Mouse (Mus musculus) cerebellum, postnatal 4 days (tissue): ENCODE results near the gene Raver2.

Experiments used
- DNase-seq, 2 experiments: peaks; one replicate each; pipeline ENCODE4 v3.0.0; 2022; ENCODE audit warnings: low spot score in 2 of 2, mixed read lengths in 1 of 2

The Raver2 gene

DNA sequence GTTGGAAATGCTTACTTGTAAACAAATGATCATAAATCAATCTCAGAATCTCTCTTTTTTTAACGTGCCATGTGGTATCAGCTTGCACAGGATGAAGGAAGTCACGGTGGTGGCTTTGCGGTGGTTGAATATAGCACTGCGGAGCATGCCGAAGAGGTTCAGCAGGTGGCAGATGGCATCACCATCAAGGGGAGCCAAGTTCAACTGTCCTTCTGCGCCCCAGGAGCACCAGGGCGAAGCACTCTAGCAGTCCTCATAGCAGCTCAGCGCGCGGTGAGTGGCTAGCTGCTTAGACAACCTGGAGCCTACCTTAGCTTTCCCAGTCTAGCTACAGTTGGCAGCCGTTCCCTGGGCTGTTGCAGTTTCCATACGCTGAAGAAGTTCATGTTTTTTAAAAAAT lies 38.3 kb downstream of the Raver2 start:
- DNase-seq = no peak

DNA sequence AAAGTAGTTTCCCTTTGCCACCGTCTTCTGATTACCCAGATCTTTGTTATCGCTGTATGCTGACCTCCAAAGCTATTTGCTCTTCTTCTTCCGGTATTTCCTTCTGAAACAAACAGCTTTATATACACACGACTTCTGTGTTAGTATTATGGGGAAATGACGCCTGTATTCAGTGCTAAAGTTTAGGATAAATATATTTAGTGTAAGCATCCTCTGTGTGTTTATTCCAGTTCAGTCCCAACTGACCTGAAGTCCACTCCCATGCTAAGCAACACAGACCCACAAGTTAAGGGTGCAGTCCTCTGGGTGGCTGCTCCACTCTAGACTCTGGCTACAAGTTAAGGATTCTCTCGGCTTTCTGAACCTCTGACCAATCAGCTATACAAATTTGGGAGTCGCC lies 52.2 kb downstream of the Raver2 start:
- no peak for DNase-seq

DNA sequence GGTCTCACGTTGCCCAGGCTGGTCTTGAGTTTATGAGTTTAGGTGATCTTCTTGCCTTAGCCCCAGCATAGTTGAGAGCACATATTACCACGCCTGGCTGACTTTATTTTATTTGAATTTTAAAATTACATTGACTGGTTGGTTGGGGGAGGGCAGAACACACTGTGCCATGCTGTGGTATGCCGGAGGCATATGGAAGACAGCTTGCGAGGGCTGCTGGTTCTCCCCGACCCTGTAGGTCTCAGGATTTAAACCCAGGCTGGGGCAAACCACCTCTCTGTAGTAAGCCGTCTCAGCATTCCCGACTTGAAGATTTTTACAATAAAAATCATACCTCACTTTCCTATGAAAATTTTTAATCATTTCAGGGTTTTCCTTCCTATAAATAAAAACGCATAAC lies 66.2 kb downstream of the Raver2 start:
- DNase-seq = no peak

DNA sequence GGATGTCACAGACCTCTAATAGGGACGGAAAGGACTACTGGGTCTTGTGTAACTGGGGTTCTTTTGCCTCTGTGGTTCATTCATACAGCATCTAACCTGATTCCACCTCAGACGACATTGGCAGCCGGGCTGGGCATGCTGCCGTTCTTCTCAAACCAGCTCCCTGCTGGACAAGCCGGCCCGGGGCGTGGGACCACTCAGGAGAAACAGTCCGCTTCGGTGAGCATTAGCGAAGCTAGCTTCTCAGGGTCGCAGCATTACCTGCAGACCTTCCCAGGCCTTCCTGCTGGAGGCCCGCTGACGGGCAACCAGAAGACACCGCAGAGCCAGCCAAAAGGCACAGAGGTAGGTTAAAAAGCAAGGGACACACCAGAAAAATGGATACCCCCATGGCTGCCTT lies 67.1 kb downstream of the Raver2 start:
- DNase-seq = no peak

DNA sequence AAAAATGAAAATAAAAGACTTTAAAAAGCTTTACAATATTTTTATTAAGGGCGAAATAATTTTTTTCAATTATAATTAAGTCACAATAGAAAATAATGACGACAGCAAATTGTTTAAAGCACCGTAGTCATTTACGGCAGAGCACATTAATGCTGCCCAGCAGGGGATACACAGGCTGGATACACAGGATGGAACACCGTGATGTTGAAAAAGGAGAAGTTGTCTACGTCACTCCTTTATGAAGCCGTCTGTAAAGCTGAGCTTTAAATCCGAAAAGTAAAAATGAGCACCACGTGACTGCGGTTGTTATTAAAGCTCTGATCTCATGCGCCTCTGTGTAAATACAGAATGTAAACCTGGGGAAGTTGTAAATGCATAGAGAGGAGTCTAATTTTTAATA lies 69.2 kb downstream of the Raver2 start:
- no peak for DNase-seq

DNA sequence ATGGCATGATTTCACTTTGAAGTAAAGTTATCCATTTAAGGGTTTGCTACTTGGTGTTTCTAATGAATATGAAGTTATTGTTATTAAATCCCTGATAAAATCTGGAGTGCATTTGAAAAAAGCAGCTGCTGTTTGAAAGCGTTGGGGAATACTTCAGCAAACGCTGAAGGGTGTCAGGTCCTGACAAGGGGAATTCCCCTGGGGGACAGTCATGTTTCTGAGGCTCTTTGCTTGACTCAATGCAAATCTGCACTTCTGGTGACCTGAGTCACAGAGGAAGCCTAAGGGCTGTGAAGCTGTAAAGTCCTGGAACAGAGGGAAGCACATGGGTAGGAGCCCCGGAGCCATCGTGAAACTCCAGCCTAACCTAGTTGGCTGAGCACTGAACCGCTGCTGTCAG lies 73.0 kb downstream of the Raver2 start:
- DNase-seq = no peak

DNA sequence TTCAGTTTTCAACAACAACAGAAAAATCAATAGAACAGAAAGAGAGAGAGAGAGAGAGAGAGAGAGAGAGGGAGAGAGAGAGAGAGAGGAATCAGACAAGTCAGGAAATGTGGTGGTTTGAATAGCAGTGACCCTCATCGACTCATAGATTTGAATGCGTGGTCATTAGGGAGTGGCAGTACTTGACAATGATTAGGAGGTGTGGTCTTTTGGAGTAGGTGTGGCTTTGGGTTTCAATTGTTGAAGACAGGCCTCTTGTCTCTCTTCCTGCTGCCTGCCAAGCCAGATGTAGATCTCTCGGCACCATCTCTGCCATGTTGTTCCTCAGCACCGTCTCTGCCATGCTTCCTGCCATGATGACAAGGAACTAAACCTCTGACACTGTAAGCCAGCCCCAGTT lies 75.1 kb downstream of the Raver2 start:
- no peak for DNase-seq

DNA sequence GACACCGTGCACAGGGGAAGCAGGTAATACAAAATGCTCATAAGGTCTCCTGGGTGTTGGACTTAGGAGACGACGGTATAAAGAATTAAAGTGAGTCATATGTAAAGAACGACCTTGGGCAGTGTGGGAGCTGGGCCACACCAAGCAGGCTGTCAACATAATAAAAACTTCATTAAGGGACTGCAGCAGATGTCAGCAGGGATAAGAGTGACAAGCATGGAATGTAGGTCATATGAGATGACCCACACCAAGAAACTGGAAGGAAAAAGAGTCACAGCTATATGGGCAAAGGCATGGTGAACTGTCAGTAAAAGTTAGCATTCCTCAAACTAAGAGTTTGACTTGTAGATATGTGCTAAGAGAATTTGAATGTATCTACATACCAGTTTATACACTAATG lies 75.6 kb downstream of the Raver2 start:
- DNase-seq = no peak

DNA sequence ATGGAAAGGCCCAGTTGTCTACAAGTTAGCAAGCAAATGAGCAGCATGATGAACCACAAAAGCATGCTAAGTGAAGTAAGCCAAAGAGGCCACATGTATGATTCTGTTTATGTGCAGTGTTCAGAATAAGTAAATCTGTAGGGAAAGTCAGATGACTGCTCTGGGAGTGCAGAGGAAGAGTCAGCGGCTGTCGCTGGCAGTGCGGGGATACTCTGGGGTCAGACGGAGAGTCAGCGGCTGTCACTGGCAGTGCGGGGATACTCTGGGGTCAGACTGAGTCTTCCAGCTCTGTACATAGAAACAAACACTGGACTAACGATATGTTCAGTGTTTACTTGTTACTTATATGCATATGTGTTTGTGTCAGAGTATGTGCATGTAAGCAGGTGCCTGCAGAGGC lies 76.0 kb downstream of the Raver2 start:
- DNase-seq = no peak

DNA sequence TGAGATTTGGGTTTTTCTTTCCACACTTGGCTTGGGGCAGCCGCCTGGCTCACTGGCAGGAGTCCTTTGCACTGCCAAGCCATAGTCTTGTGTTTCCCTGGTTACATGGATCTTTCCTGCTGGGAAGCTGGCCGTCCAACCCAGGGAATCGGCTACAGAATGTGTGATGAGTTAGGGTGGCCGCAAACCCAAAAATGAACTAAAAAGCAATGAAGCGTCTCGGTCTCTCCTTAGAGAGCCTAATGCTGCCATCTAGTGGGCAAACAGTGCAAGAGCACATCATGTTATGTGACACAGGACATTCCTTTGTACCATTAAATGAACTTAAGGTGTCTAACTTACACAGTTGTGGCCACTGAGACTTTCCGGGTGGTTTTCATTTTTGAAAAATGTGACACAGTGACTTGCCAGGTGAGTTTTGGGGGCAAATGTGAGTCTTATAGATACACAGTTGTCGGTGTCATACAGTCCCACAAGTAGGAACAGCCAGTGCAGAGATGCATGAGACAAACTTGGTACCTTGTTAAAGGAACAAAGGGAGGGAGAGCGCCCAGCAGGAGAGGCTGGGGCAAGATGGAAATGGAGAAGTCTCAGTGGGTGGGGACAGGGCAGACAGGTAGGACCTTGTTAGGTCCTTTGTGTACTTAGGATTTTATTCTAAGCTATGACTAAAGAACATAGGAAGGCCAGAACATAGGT lies 77.4 kb downstream of the Raver2 start:
- DNase-seq = peak; percentile 56 to 83

DNA sequence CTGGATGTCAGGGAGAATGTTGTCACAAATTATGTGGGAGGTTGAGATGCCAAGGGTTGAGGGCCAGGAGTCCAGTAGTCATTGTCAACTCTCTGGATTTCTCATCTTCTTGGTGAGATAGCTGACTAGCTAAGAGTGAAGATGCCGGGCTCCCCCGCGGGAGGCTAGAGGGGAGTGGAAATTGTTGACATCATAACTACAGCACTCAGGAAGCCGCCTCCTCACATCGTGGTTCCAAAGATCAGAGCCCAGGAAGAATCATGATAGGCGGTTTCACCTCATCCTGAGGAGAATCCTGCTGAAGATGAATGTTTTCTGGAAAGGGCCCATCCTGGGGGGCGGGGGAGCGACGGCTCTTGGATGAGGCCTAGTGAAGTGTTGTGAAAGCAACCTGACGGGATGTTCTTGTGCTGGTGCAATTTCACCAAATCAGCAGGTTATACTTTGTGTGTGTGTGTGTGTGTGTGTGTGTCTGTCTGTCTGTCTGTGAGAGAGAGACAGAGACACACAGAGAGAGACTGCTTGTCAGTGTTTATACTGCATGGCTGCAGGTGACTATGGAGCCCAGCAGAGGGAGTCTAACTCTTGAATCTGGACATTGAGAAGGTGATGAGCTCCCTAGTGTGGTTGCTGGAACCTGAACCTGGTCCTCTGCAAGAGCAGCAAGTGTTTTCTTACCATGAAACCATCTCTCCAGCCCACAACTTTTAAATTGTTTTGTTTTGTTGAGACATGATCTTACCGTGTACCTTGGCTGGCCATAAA lies 78.3 kb downstream of the Raver2 start:
- DNase-seq = no peak

DNA sequence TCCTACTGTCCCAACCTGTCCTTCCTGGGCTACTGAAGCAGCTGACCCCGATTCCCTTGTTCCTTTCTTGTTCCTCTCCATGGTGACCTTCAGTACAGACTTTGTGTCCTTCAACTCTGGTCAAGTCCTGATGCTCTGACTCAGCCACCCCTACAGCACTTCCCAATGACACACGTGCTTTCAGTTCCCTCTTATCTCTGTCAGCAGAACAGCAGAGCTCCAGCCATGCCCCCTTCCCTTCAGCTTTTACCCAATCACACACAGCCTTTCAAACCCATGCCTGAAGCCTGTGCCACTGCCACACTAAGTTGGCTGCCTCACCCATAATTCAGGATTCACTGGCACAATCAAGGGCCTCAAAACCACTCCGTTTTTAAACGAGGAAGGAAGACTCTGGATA lies 86.8 kb downstream of the Raver2 start:
- DNase-seq = no peak

DNA sequence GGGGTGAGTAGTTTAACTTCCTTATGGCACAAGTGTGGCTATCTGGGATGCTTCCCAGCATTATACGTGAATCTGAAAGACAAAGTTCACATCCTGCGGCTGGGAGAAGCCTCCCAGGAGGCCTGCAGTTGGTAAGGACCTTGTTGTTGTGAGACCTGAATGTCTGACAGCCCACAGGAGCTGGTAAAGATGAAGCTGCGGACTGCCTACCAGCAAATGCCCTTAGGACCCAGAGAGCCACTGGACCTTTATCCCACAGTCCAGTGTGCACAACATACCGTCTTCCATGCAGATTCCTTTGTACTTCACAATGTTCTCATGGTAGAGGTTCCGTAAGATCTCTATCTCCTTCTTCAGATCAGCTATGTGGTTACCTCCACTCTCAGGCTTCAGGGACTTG lies 88.7 kb downstream of the Raver2 start:
- DNase-seq = no peak

DNA sequence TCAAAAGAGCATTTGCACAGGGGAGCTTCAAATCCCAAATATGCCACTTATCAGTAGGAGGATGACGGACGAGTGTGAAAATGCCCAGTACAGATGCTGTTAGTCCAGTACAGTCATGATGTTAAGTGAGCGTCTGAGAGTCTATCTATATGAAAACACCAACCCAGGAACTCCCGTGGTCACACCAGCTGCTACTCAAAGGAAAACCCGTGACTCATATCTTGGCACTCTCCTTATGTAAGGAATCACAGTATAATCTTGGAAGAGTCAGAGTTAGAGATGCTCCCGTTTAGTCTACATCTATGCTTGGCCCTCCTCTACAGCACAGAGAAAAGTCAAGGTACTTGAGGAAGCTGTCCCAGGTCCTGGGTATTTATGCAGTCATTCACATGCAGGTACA lies 89.5 kb downstream of the Raver2 start:
- no peak for DNase-seq

DNA sequence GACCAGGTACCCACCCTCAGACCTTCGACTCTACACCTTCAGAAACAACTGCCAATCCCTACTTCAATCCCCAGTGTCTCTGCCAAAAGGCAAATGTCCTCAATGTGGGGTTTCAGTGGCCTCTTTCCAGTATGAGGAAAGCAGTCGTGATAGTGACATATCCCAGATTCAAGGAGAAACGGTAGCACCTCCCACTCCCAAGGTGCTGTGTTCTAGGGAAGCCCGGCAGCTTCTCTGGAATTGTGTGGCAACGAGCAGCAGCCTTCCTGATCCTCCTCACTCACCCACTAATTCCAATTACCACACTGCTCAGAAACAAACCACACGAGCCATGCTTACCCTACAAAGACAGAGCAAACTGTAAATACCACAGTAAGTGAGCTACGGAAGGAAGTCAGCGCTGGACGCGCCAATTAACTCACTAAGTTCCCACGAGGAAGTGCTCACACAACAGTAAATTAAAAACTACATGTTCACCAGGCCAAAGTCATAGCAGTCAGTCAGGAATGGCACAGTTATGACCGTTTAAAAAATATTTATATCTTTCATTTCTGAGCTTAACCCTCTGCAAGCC lies 90.5 kb downstream of the Raver2 start:
- DNase-seq = no peak

DNA sequence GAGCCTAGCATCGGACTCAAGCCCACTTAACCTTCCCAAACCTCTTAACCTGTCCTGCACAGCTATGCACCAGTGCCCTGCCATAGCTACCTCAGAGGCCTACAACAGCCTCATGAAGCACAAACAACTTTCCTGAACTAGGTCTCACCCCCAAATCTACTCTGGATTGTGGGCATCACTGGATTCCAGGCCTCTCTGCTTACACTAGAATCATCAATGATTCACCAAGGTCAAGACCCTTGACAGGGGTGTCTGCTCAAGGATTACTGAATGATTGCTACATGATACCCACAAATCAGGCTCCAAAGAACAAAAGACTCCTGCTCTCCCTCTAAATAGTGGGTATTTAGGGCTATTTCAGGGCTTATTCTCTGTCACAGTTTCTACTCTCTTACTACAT lies 92.0 kb downstream of the Raver2 start:
- DNase-seq = no peak

DNA sequence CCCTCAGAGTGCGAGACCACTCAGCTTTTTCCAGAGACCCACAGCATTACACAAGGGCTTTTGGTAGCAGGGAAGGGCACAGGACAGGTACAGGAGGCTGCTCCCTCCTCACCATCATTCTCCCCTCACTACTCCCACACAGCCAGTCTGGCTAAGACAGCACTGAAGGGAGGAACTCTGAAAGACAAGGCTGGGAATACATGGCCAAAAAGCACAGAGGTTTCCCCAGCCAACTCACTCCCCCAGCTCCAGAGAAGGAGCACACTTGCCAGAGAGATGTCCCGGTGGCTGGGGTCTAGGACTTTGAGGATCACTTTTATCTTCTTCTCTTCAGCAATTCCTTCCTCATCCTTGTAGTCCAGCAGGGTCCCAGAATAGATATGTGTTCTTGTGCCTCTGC lies 95.4 kb downstream of the Raver2 start:
- no peak for DNase-seq

DNA sequence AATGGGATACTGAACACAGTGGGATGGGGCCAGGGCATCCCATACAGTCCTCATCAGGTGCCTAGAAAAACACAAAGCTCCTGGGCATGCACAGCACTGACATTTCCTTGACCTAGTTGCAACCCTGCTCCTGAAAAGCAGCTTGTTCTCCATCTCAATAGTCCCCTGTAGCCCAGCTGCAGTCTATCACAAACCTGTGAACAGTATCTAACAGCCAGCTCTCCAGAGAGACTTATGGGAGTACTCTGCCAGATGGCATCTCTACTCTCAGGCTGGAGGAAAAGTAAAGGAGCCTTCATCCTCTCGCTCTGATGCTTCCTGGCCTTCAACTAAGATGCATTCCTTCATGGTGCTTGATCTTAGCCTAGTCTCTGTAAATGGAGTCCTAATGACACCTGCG lies 95.9 kb downstream of the Raver2 start:
- DNase-seq = no peak

DNA sequence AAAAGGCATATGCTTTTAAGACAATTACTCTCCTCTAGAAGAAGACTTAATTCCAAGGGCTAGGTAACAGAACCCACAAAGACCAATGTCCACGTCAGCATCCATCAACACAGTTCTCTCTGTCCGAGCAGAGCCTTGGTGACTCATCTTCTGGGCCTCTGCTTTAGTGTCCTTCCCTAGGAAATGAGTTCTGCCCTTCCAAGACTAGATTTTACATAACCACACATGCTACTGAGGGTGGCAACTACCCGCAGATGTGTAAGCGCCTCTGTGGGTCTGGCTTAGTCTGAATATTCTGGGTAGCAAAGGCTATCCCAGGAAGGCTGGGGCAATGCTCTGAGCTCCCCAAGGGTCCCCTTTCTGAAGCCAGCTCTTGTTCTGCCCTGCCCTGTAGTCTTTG lies 97.0 kb downstream of the Raver2 start:
- no peak for DNase-seq

DNA sequence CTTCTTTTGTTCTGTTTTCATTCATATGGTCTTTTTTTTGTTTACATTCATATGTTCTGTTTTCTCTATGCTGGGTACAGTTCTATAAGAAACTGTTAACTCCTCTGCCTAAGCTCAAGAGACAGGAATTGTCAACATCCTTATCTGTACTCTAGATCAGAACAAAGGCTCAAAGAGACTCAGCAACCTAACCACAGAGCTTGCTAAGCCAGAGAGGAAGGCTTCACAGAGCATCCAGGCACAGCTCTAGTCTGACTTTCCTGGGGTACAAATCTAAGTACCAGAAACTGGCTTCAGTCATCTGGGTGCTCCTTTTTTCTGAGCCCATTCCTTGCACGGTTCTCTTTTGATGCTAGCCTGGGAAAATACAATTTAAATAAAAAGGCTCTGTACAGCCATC lies 99.0 kb downstream of the Raver2 start:
- no peak for DNase-seq

DNA sequence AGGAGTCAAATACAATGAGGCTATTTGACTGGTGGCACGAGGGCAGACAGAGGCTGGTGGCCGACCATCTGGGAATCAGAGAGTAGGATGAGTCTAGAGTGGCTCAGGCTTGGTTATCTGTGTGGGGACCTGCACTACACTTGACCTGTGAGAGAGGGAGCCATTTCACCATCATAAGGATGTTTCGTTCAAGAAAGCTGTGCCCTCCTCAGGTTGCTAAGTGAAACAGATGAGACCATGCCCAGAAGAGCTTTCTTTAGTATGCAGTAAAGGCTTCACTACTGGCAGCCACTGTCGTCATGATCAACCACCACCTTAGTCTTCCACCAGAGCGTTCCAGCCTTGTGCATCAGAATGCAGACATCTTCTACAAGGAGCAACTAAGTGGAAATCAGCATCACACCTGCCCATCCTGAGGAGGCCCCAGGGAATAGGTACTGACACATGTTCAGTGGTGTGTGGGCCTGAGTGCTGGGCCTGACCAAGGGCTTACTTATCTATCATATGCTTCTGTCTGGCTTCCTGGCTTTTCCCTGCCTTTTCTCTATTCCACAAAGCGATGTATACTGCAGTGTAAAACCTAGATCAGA lies 99.5 kb downstream of the Raver2 start:
- peak in 1 of 2 experiments; percentile 37 for DNase-seq

DNA sequence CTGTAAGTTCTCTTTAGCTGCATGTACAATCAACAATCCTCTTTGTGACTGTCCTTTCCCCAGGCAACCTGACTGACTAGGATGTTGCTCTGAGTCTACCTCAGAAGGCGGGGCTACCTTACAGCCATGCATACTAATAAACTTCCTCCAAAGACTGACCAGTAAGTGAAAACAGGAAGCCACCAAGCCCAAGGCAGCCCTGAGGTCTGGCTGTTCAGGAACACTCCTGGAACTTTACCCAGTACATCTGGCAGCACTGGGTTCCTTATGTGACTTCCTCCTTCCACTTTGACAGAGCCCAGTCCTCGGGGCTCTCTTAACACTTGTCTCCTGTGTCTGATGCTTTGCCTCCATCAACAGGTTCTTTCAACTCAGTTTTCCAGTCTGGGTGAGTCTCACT lies 104.0 kb downstream of the Raver2 start:
- no peak for DNase-seq
